Mouse (Mus musculus) embryo, embryonic 10 days (tissue): Measurements from ENCODE around the gene Srgap3.
"Not testable (repeated sequence)": the region's sequence is repeated elsewhere in the genome, so short reads cannot be mapped to it uniquely, and the experiment has no call there.

ENCODE experiments used
- DNase-seq: peaks from one replicate; pipeline ENCODE4 v3.0.0-alpha.2; 2015; ENCODE audit warnings: low spot score

Gene Srgap3

GRCm38 (mm10) chr6:112738924-112739323 is 208.1 kb downstream of the Srgap3 start:
- no peak for DNase-seq

- no peak for DNase-seq
These were observed 210.6 kb downstream of the Srgap3 start for GRCm38 (mm10) chr6:112736471-112736870.

- DNase-seq, result peak; percentile 29
These were observed 212.0 kb downstream of the Srgap3 start for GRCm38 (mm10) chr6:112735054-112735453.

GRCm38 (mm10) chr6:112733942-112734341 is 213.1 kb downstream of the Srgap3 start:
- no peak for DNase-seq

- no peak for DNase-seq
These were observed 214.6 kb downstream of the Srgap3 start for GRCm38 (mm10) chr6:112732434-112732833.

GRCm38 (mm10) chr6:112731386-112731785 is 215.7 kb downstream of the Srgap3 start:
- no peak for DNase-seq

GRCm38 (mm10) chr6:112728760-112729422 is 218.2 kb downstream of the Srgap3 start:
- DNase-seq, result peak; percentile 92

GRCm38 (mm10) chr6:112725468-112725867 is 221.6 kb downstream of the Srgap3 start:
- no peak for DNase-seq

GRCm38 (mm10) chr6:112720409-112721080 is 226.5 kb downstream of the Srgap3 start:
- DNase-seq, result no peak

- DNase-seq, result no peak
These were observed 227.1 kb downstream of the Srgap3 start for GRCm38 (mm10) chr6:112719983-112720382.

GRCm38 (mm10) chr6:112717168-112717567 is 229.9 kb downstream of the Srgap3 start:
- peak; percentile 47 for DNase-seq

GRCm38 (mm10) chr6:112713951-112714350 is 233.1 kb downstream of the Srgap3 start:
- DNase-seq, result no peak

- DNase-seq, result not testable (repeated sequence)
These were observed 244.8 kb downstream of the Srgap3 start for GRCm38 (mm10) chr6:112702296-112702695.

- peak; percentile 69 for DNase-seq
These were observed 246.7 kb downstream of the Srgap3 start for GRCm38 (mm10) chr6:112700392-112700791.

GRCm38 (mm10) chr6:112699115-112699514 is 248.0 kb downstream of the Srgap3 start:
- no peak for DNase-seq

GRCm38 (mm10) chr6:112696056-112696950 is 250.8 kb downstream of the Srgap3 start, which contains the start of gene Rad18:
Gene Rad18 (minus strand): TSS chr6:112696686.
- DNase-seq, result peak; percentile 97

- no peak for DNase-seq
These were observed 252.6 kb downstream of the Srgap3 start for GRCm38 (mm10) chr6:112694492-112694891.

GRCm38 (mm10) chr6:112691523-112691922 is 255.5 kb downstream of the Srgap3 start:
- DNase-seq, result no peak

GRCm38 (mm10) chr6:112688033-112688432 is 259.0 kb downstream of the Srgap3 start:
- DNase-seq, result no peak

- no peak for DNase-seq
These were observed 260.6 kb downstream of the Srgap3 start for GRCm38 (mm10) chr6:112686485-112686884.

- DNase-seq, result no peak
These were observed 263.0 kb downstream of the Srgap3 start for GRCm38 (mm10) chr6:112684065-112684464.
